Mouse (Mus musculus): ENCODE results near the gene Gzmk. TPM values are rescaled to one million over a fixed set of nuclear protein-coding genes. Genes with fewer than 3 reads are reported as not detected.

Gzmk gene
- polyA plus RNA-seq, 1 experiment from 2014 or later: not detected

- 55% methylated on average over 6 of the region's 6 CpGs for WGBS
- Histone ChIP-seq H3K9ac (ENCODE audit: low read length) (no peak overlapping the region), H3K4me2 (replicated peaks; ENCODE audit: low read depth) (no peak overlapping the region), H3K4me1 (replicated peaks; ENCODE audit: control insufficient read depth, insufficient read depth) (no peaks in the 10 kb centered on the region), H3K27me3 (ENCODE audit: control insufficient read depth, insufficient read depth, low read length) (no peaks in the 10 kb centered on the region), H3K4me3 (ENCODE audit: low read depth, low read length) (no peak overlapping the region), H3K36me3 (ENCODE audit: control insufficient read depth, insufficient read depth, low read length) (no peaks in the 10 kb centered on the region), H3K27ac (replicated peaks) (no peak overlapping the region), H3K9me3 (ENCODE audit: control insufficient read depth, low read length) (no peaks in the 10 kb centered on the region)
- DNase-seq (ENCODE audit: low spot score) (no peak), ATAC-seq (ENCODE audit: low FRiP score, low TSS enrichment) (no peak)
- TF ChIP-seq CTCF (IDR thresholded peaks at IDR 0.05; ENCODE audit: low read depth) (no peak), EP300 (optimal IDR thresholded peaks at IDR 0.05) (no peak)
These were observed 16.4 kb upstream of the Gzmk start for GRCm38 (mm10) chr13:113242129-113242528.

GRCm38 (mm10) chr13:113227666-113228463 is 2.2 kb upstream of the Gzmk start:
- H3K4me2 ChIP-seq (replicated peaks; ENCODE audit: low read depth): no peak overlapping the region
- H3K27me3 ChIP-seq (ENCODE audit: control insufficient read depth, insufficient read depth, low read length): no peaks in the 10 kb centered on the region
- ATAC-seq (ENCODE audit: low FRiP score, low TSS enrichment) (no peak), DNase-seq (ENCODE audit: low spot score) (no peak)
- no peaks in the 10 kb centered on the region for H3K4me1 ChIP-seq (replicated peaks; ENCODE audit: control insufficient read depth, insufficient read depth)
- H3K4me3 ChIP-seq (ENCODE audit: low read depth, low read length): no peak overlapping the region
- no peak overlapping the region for H3K9ac ChIP-seq (ENCODE audit: low read length)
- TF ChIP-seq CTCF (IDR thresholded peaks at IDR 0.05; ENCODE audit: low read depth): peak; percentile 40
- no peak for TF ChIP-seq EP300 (optimal IDR thresholded peaks at IDR 0.05)
- no peaks in the 10 kb centered on the region for H3K9me3 ChIP-seq (ENCODE audit: control insufficient read depth, low read length)
- WGBS: 79% methylated on average over 17 of the region's 17 CpGs
- no peak overlapping the region for H3K27ac ChIP-seq (replicated peaks)
- no peaks in the 10 kb centered on the region for H3K36me3 ChIP-seq (ENCODE audit: control insufficient read depth, insufficient read depth, low read length)

- no peak for ATAC-seq (ENCODE audit: low FRiP score, low TSS enrichment)
- Histone ChIP-seq H3K36me3 (ENCODE audit: control insufficient read depth, insufficient read depth, low read length) (no peaks in the 10 kb centered on the region), H3K27ac (replicated peaks) (no peak overlapping the region), H3K4me3 (ENCODE audit: low read depth, low read length) (no peak overlapping the region), H3K4me2 (replicated peaks; ENCODE audit: low read depth) (no peak overlapping the region), H3K9me3 (ENCODE audit: control insufficient read depth, low read length) (no peaks in the 10 kb centered on the region), H3K4me1 (replicated peaks; ENCODE audit: control insufficient read depth, insufficient read depth) (no peaks in the 10 kb centered on the region), H3K9ac (ENCODE audit: low read length) (no peak overlapping the region), H3K27me3 (ENCODE audit: control insufficient read depth, insufficient read depth, low read length) (no peaks in the 10 kb centered on the region)
- DNase-seq (ENCODE audit: low spot score): no peak
- 44% methylated on average over 4 of the region's 4 CpGs for WGBS
- TF ChIP-seq CTCF (IDR thresholded peaks at IDR 0.05; ENCODE audit: low read depth) (no peak), EP300 (optimal IDR thresholded peaks at IDR 0.05) (no peak)
These were observed 1.4 kb upstream of the Gzmk start for GRCm38 (mm10) chr13:113227076-113227475.

- Histone ChIP-seq H3K27ac (replicated peaks) (no peak overlapping the region), H3K4me1 (replicated peaks; ENCODE audit: control insufficient read depth, insufficient read depth) (no peaks in the 10 kb centered on the region), H3K4me2 (replicated peaks; ENCODE audit: low read depth) (peak overlapping the region; percentile 34), H3K36me3 (ENCODE audit: control insufficient read depth, insufficient read depth, low read length) (no peaks in the 10 kb centered on the region), H3K9me3 (ENCODE audit: control insufficient read depth, low read length) (no peaks in the 10 kb centered on the region), H3K9ac (ENCODE audit: low read length) (no peak overlapping the region), H3K27me3 (ENCODE audit: control insufficient read depth, insufficient read depth, low read length) (no peaks in the 10 kb centered on the region), H3K4me3 (ENCODE audit: low read depth, low read length) (no peak overlapping the region)
- DNase-seq (ENCODE audit: low spot score) (peak; percentile 21), ATAC-seq (ENCODE audit: low FRiP score, low TSS enrichment) (no peak)
- 10% methylated on average over 2 of the region's 2 CpGs for WGBS
- TF ChIP-seq EP300 (optimal IDR thresholded peaks at IDR 0.05) (no peak), CTCF (IDR thresholded peaks at IDR 0.05; ENCODE audit: low read depth) (no peak)
These were observed 1.6 kb downstream of the Gzmk start for GRCm38 (mm10) chr13:113224105-113224504.

- TF ChIP-seq CTCF (IDR thresholded peaks at IDR 0.05; ENCODE audit: low read depth) (no peak), EP300 (optimal IDR thresholded peaks at IDR 0.05) (no peak)
- 67% methylated on average over 6 of the region's 6 CpGs for WGBS
- no peaks in the 10 kb centered on the region; the same call in 1 of the 2 replicates for H3K27me3 ChIP-seq (ENCODE audit: control insufficient read depth, insufficient read depth, low read length)
- no peaks in the 10 kb centered on the region for H3K4me1 ChIP-seq (replicated peaks; ENCODE audit: control insufficient read depth, insufficient read depth)
- no peak for DNase-seq (ENCODE audit: low spot score)
- no peak for ATAC-seq (ENCODE audit: low FRiP score, low TSS enrichment)
- no peaks in the 10 kb centered on the region for H3K9me3 ChIP-seq (ENCODE audit: control insufficient read depth, low read length)
- H3K4me3 ChIP-seq (ENCODE audit: low read depth, low read length): no peak overlapping the region
- no peak overlapping the region for H3K9ac ChIP-seq (ENCODE audit: low read length)
- no peaks in the 10 kb centered on the region for H3K36me3 ChIP-seq (ENCODE audit: control insufficient read depth, insufficient read depth, low read length)
- no peak overlapping the region for H3K27ac ChIP-seq (replicated peaks)
- no peak overlapping the region for H3K4me2 ChIP-seq (replicated peaks; ENCODE audit: low read depth)
These were observed 3.9 kb downstream of the Gzmk start for GRCm38 (mm10) chr13:113221851-113222250.

GRCm38 (mm10) chr13:113213865-113214264 is 11.8 kb downstream of the Gzmk start:
- H3K9ac ChIP-seq (ENCODE audit: low read length): no peak overlapping the region
- H3K27ac ChIP-seq (replicated peaks): no peak overlapping the region
- 0 out of 2 replicates have a peak, but pooled peaks cover 2% of the 10 kb centered on the region for H3K4me1 ChIP-seq (replicated peaks; ENCODE audit: control insufficient read depth, insufficient read depth)
- no peak overlapping the region for H3K4me2 ChIP-seq (replicated peaks; ENCODE audit: low read depth)
- H3K36me3 ChIP-seq (ENCODE audit: control insufficient read depth, insufficient read depth, low read length): no peaks in the 10 kb centered on the region
- no peaks in the 10 kb centered on the region; the same call in 1 of the 2 replicates for H3K27me3 ChIP-seq (ENCODE audit: control insufficient read depth, insufficient read depth, low read length)
- ATAC-seq (ENCODE audit: low FRiP score, low TSS enrichment): no peak
- no peak overlapping the region for H3K4me3 ChIP-seq (ENCODE audit: low read depth, low read length)
- no peaks in the 10 kb centered on the region for H3K9me3 ChIP-seq (ENCODE audit: control insufficient read depth, low read length)
- TF ChIP-seq EP300 (optimal IDR thresholded peaks at IDR 0.05) (no peak), CTCF (IDR thresholded peaks at IDR 0.05; ENCODE audit: low read depth) (no peak)
- no peak for DNase-seq (ENCODE audit: low spot score)
- WGBS: 92% methylated on average over 3 of the region's 3 CpGs
